Mouse (Mus musculus) thymus, postnatal 14 days (tissue): ENCODE data around the gene Rgs3.

Experiments
- DNase-seq: peaks from one replicate; pipeline ENCODE4 v3.0.0; 2021

Gene Rgs3

GRCm38 (mm10) chr4:62557436-62557835 lies 2.2 kb upstream of the Rgs3 start:
- no peak for DNase-seq

- DNase-seq, result peak; percentile 89
Observed at GRCm38 (mm10) chr4:62560963-62561629, 1.4 kb downstream of the Rgs3 start.

- DNase-seq, result no peak
Observed at GRCm38 (mm10) chr4:62561630-62562001, 2.0 kb downstream of the Rgs3 start.

DNA sequence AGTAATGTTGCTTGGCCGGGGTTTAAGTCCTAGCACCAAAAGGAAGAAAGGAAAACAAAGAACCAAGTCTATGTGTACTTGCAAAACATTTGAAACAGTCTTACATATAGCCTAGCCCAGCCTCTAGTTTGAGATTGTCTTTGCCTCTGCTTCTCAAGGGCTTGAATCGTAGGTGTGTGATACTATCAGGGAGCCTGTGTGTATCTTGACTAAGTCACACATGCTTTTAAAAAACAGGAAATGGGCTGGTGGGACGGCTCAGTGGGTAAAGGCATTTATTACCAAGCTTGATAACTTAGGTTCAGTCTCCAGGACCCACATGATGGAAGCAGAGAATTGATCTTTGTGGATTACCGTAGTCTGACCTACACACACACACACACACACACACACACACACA lies 2.4 kb downstream of the Rgs3 start:
- peak; percentile 38 for DNase-seq

DNA sequence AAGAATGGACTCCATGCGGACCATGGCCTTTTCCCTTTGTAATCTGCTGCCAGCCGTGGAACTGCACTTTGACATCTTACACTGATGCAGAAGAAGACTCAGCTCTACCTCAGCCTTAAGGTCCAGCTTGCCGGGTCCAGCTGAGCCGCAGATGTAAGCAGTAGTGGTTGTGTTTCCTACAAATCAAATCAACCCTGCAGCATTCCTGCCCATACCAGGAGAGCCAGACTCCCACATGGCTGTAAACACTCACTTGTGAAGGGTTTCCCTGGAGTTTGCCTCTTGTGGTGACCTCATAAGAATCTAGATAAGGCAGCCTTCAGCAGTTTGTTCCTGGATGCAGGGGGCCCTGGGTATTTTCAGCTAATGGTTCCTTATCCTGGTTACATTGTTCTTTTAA lies 6.9 kb downstream of the Rgs3 start:
- DNase-seq, result no peak

- DNase-seq, result no peak
Observed at GRCm38 (mm10) chr4:62567696-62568095, 8.0 kb downstream of the Rgs3 start.

GRCm38 (mm10) chr4:62568359-62568758 lies 8.7 kb downstream of the Rgs3 start:
- DNase-seq, result no peak

- no peak for DNase-seq
Observed at GRCm38 (mm10) chr4:62569603-62570002, 10.0 kb downstream of the Rgs3 start.

GRCm38 (mm10) chr4:62570029-62570428 lies 10.4 kb downstream of the Rgs3 start:
- DNase-seq, result no peak

DNA sequence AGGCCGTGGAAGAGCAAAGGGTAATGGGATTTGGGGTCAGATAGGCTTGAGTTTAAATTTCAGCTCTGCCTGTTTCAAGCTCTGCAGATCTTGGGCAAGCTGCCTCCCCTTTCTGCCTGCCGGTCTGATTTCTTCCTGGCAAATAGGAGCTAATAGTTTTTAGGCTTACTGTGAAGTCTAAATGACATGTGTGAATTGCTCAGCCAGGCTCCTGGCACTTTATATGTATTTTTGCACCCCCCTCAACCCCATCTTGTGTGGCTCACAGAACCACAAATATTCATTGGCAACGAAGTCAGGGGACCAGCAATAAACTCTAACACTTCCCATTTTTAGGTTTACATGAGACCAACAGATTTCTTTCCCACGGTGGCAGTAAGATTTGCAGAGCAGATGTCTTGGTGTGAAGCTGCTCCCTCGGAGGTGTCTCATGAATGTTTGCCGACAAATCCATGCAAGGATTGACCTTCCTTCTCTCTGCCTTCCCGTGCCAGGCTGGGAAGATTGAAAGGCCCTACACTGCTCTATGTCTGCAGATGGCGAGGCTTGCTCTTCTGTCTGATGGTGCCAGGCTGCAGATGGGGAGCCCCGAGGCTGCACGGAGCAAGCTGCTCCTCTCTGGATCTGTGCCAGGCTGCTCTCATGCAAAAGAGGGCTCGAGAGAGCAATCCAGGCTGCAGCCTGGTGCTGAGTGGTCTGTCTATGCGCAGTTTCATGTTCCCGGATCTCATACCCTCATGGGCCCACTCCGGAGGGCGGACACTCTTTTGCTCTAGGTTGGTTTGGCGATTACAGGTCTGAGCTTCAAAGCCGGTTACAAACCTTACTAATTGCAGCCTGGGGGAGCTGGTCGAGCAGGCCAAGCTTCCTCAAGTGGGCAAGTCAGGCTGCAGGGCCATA lies 23.0 kb downstream of the Rgs3 start:
- DNase-seq, result peak; percentile 35

DNA sequence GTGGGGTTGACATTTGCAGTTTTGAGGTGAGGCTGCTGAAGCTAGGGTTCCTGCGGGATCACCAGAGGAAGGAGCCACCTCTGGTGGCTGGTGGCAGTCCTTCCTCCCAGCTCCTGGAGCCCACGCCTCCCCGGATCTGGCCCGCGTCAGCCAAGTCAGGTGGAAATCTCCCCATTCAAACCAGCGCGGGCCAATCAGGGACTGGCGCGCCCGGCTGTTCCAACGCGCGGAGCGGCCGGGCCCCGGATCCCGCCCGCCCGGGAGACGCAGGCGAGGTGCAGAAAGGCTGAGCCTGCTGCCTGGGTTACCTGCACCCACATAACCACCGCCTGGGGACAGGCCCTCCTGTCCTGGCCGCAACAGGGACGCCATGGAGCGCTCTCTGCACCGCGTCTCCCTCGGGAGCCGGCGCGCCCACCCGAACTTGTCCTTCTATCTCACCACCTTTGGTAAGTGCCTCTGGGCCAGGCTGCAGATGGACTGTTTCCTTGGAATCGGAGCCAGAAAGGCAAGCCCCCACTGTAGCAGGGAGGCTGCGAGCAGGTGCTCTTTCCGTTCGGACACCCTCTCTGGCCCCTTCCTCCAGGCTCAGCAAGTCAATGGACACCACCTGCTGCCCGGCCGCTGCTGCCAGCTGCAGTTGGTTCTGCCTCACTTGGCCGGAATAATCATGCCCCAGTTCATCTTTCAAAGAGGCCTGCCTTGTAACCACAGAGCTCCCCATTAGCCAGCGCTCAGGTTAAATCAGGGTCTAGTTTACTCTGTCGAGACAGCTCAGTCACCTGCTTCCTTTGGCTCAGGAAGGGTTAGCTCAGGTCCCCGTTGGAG lies 23.8 kb downstream of the Rgs3 start:
- DNase-seq, result peak; percentile 72

- peak; percentile 26 for DNase-seq
Observed at GRCm38 (mm10) chr4:62587067-62587466, 27.4 kb downstream of the Rgs3 start.

- DNase-seq, result no peak
Observed at GRCm38 (mm10) chr4:62590878-62591277, 31.2 kb downstream of the Rgs3 start.

GRCm38 (mm10) chr4:62591326-62591725 lies 31.7 kb downstream of the Rgs3 start:
- DNase-seq, result peak; percentile 33

DNA sequence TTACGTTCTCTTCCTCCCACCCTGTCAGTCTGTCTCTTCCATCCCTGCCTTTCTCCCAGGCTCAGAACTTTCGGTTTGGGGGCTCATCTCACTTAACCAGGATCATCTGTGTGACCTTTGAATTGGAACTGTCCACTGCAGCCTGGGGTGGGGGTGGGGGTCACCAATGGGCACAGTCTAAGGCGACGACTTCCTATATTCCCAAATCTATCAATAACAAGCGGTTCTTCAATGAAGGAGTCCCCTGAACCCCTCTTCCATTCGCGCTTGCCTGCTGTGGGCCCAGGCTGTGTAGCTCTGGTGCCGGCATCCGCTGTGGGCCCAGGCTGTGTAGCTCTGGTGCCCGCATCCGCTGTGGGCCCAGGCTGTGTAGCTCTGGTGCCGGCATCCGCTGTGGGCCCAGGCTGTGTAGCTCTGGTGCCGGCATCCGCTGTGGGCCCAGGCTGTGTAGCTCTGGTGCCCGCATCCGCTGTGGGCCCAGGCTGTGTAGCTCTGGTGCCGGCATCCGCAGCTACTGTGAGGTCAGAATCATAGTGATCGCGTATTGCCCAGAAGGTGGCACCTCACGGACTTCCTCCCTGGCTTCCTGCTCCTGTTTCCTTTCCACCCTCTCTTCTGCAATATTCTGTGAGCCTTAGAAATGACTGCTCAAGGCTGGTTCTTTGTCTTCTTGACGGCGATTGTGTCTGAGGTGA lies 34.0 kb downstream of the Rgs3 start:
- peak; percentile 57 for DNase-seq

- DNase-seq, result no peak
Observed at GRCm38 (mm10) chr4:62594442-62594841, 34.8 kb downstream of the Rgs3 start.

- no peak for DNase-seq
Observed at GRCm38 (mm10) chr4:62596051-62596450, 36.4 kb downstream of the Rgs3 start.

- no peak for DNase-seq
Observed at GRCm38 (mm10) chr4:62600549-62600948, 40.9 kb downstream of the Rgs3 start.

GRCm38 (mm10) chr4:62603607-62604006 lies 44.0 kb downstream of the Rgs3 start:
- DNase-seq, result no peak

- DNase-seq, result no peak
Observed at GRCm38 (mm10) chr4:62604094-62604493, 44.4 kb downstream of the Rgs3 start.

GRCm38 (mm10) chr4:62605856-62606541 lies 46.4 kb downstream of the Rgs3 start:
- no peak for DNase-seq

DNA sequence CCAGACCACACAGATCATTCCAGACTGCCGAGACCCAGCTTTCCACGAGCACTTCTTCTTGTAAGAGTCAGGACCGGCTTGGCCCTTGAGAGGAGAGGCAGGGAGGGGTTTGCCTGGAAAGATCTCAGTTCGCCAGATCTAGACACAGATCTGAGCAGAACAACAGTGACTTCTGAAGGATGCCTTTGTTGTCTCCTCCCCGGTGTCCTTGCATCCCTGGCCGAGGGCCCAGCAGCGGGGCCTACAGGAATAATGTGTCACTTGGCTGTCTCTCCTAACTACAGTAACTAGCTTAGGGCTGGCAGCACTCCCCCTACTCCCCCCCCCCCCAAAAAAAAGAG lies 46.9 kb downstream of the Rgs3 start:
- DNase-seq, result no peak
